Mouse (Mus musculus) gastrocnemius, adult 8-10 months (tissue): Measurements from ENCODE around the gene Scel. TPM values are rescaled to one million over a fixed set of nuclear protein-coding genes. Genes with fewer than 3 reads are reported as not detected.
A peak's percentile ranks its signal among the peaks of the same experiment; 100 is the strongest.
"Not testable (repeated sequence)": the region's sequence is repeated elsewhere in the genome, so short reads cannot be mapped to it uniquely, and the experiment has no call there.

Experiments
- DNase-seq, 2 experiments: peaks; one replicate each; pipeline ENCODE4 v3.0.0; 2022; ENCODE audit warnings: low spot score in 2 of 2
- total RNA-seq, 4 experiments: library from RNA; stranded (reverse); gene quantifications; 2 replicates each; pipeline ENCODE4 v1.2.4; 2022

The Scel gene
- total RNA-seq, result under 1 TPM; 0.16 to 0.58 (median 0.19) TPM

- no peak for DNase-seq
These were observed at the start of gene Scel for GRCm38 (mm10) chr14:103512802-103513472. Gene Scel (plus strand): TSS chr14:103513342.

- DNase-seq, result no peak
These were observed 44.3 kb upstream of the Scel start for GRCm38 (mm10) chr14:103468691-103469463.

GRCm38 (mm10) chr14:103469464-103470015 lies 43.6 kb upstream of the Scel start:
- DNase-seq, result peak; percentile 46 to 56

GRCm38 (mm10) chr14:103471074-103471778 lies 41.9 kb upstream of the Scel start:
- DNase-seq, result no peak

- no peak for DNase-seq
These were observed 41.2 kb upstream of the Scel start for GRCm38 (mm10) chr14:103471806-103472553.

- no peak for DNase-seq
These were observed 40.6 kb upstream of the Scel start for GRCm38 (mm10) chr14:103472554-103472905.

GRCm38 (mm10) chr14:103475312-103475711 lies 37.8 kb upstream of the Scel start:
- DNase-seq, result no peak

GRCm38 (mm10) chr14:103476232-103476631 lies 36.9 kb upstream of the Scel start:
- DNase-seq, result not testable (repeated sequence)

- DNase-seq, result no peak
These were observed 35.9 kb upstream of the Scel start for GRCm38 (mm10) chr14:103477281-103477680.

- no peak for DNase-seq
These were observed 35.2 kb upstream of the Scel start for GRCm38 (mm10) chr14:103477959-103478358.

- no peak for DNase-seq
These were observed 33.7 kb upstream of the Scel start for GRCm38 (mm10) chr14:103479446-103479845.

GRCm38 (mm10) chr14:103481514-103481913 lies 31.6 kb upstream of the Scel start:
- no peak for DNase-seq

GRCm38 (mm10) chr14:103485671-103486070 lies 27.5 kb upstream of the Scel start:
- no peak for DNase-seq

GRCm38 (mm10) chr14:103486974-103487373 lies 26.2 kb upstream of the Scel start:
- DNase-seq, result no peak

- DNase-seq, result no peak
These were observed 24.5 kb upstream of the Scel start for GRCm38 (mm10) chr14:103488659-103489058.

- DNase-seq, result no peak
These were observed 14.9 kb upstream of the Scel start for GRCm38 (mm10) chr14:103498199-103498598.

GRCm38 (mm10) chr14:103498613-103499012 lies 14.5 kb upstream of the Scel start:
- DNase-seq, result no peak

GRCm38 (mm10) chr14:103499060-103499459 lies 14.1 kb upstream of the Scel start:
- DNase-seq, result no peak

- no peak for DNase-seq
These were observed 12.8 kb upstream of the Scel start for GRCm38 (mm10) chr14:103500309-103500708.

GRCm38 (mm10) chr14:103500941-103501340 lies 12.2 kb upstream of the Scel start:
- DNase-seq, result no peak

GRCm38 (mm10) chr14:103504514-103504913 lies 8.6 kb upstream of the Scel start:
- no peak for DNase-seq
